Mouse (Mus musculus) embryonic facial prominence, embryonic 11.5 days (tissue): ENCODE results near the gene Ciao2b. TPM values are rescaled to one million over a fixed set of nuclear protein-coding genes. Genes with fewer than 3 reads are reported as not detected.
"Not testable (repeated sequence)": the region's sequence is repeated elsewhere in the genome, so short reads cannot be mapped to it uniquely, and the experiment has no call there.

Experiments used
- ATAC-seq: fragments of 200-750 bp; cut with Nextera tagmentation; replicated peaks from 2 replicates; pipeline ENCODE4 v1.8.0; 2017; ENCODE audit warnings: low read depth; ENCODE audit not compliant: insufficient number of reproducible peaks, low FRiP score, low TSS enrichment
- DNase-seq: peaks from one replicate; pipeline ENCODE4 v3.0.0-alpha.2; 2015; ENCODE audit warnings: low spot score
- H3K27ac ChIP-seq: fragments of 300-500 bp; sonication (generic); replicated peaks from 2 replicates; pipeline ENCODE4 v1.5.1; 2014; ENCODE audit warnings: mild to moderate bottlenecking, low read depth, low read length, control low read depth
- H3K27me3 ChIP-seq: fragments of 300-500 bp; sonication (generic); 2 replicates; pipeline ENCODE4 v1.6.1; 2014; ENCODE audit warnings: mild to moderate bottlenecking, low read length, moderate library complexity, mixed read lengths; ENCODE audit not compliant: control insufficient read depth, insufficient read depth
- H3K36me3 ChIP-seq: fragments of 300-500 bp; sonication (generic); replicated peaks from 2 replicates; pipeline ENCODE4 v1.6.1; 2014; ENCODE audit warnings: low read depth, mild to moderate bottlenecking, low read length, moderate library complexity, mixed read lengths; ENCODE audit not compliant: control insufficient read depth, insufficient read depth
- H3K4me1 ChIP-seq: fragments of 300-500 bp; sonication (generic); 2 replicates; pipeline ENCODE4 v1.6.1; 2014; ENCODE audit warnings: low read length, mixed read lengths; ENCODE audit not compliant: control insufficient read depth, insufficient read depth
- H3K4me2 ChIP-seq: fragments of 300-500 bp; sonication (generic); 2 replicates; pipeline ENCODE4 v1.6.1; 2014; ENCODE audit warnings: low read depth, mild to moderate bottlenecking, control low read depth, low read length, moderate library complexity
- H3K4me3 ChIP-seq: fragments of 300-500 bp; sonication (generic); 2 replicates; pipeline ENCODE4 v1.5.1; 2014; ENCODE audit warnings: low read depth, low read length, control low read depth
- H3K9ac ChIP-seq: fragments of 300-500 bp; sonication (generic); replicated peaks from 2 replicates; pipeline ENCODE4 v1.6.1; 2014; ENCODE audit warnings: mild to moderate bottlenecking, control low read depth, low read length
- H3K9me3 ChIP-seq: fragments of 300-500 bp; sonication (generic); replicated peaks from 2 replicates; pipeline ENCODE4 v1.6.1; 2016; ENCODE audit warnings: mild to moderate bottlenecking, low read length, inconsistent platforms, mixed read lengths; ENCODE audit not compliant: control insufficient read depth
- WGBS: fragments of 180-500 bp; shearing (Covaris S2); extraction: QIAGEN DNeasy Blood & Tissue Kit; methylation state at CpG from one replicate; pipeline ENCODE4 v1.1.7; 2014; 5-methylcytosine and 5-hydroxymethylcytosine counted together
- polyA plus RNA-seq: library from polyadenylated mRNA; unstranded; fragments of >200 nt; fragmentation: Nextera tagmentation; extraction: Ambion mirVana; gene quantifications from 2 replicates; pipeline ENCODE4 v1.2.1, GENCODE M21; 2014

Ciao2b gene
- polyA plus RNA-seq = 79.7 and 82.5 TPM in 2 replicates

GRCm38 (mm10) chr8:104641426-104642323 is at the start of gene Ciao2b:
Gene Ciao2b, minus strand, starts transcription at chr8:104641965.
- WGBS = under 1% methylated on average over 66 of the region's 66 CpGs
- peak; percentile 90 for DNase-seq
- H3K4me1 ChIP-seq = peaks cover 2% of the 10 kb centered on the region; the same call in 1 of the 2 replicates
- no peak within 1 kb of the TSS for H3K27ac ChIP-seq
- H3K9ac ChIP-seq = peak within 1 kb of the TSS; percentile 85
- ATAC-seq = peak; percentile 91
- no peaks in the 10 kb centered on the region for H3K27me3 ChIP-seq
- no peaks in the 10 kb centered on the region for H3K9me3 ChIP-seq
- H3K4me2 ChIP-seq = peak within 1 kb of the TSS; percentile 78
- H3K36me3 ChIP-seq = no peaks in the 10 kb centered on the region; the same call in 1 of the 2 replicates
- peak within 1 kb of the TSS; percentile 86 for H3K4me3 ChIP-seq

- Histone ChIP-seq H3K4me3 (no peak overlapping the region), H3K4me1 (no peaks in the 10 kb centered on the region), H3K9ac (no peak overlapping the region), H3K9me3 (no peaks in the 10 kb centered on the region), H3K27ac (no peak overlapping the region), H3K36me3 (no peaks in the 10 kb centered on the region), H3K4me2 (no peak overlapping the region), H3K27me3 (no peaks in the 10 kb centered on the region)
- ATAC-seq (no peak), DNase-seq (no peak)
- 83% methylated on average over 4 of the region's 4 CpGs for WGBS
These were observed 46.7 kb upstream of the Ciao2b start for GRCm38 (mm10) chr8:104688433-104688832.

DNA sequence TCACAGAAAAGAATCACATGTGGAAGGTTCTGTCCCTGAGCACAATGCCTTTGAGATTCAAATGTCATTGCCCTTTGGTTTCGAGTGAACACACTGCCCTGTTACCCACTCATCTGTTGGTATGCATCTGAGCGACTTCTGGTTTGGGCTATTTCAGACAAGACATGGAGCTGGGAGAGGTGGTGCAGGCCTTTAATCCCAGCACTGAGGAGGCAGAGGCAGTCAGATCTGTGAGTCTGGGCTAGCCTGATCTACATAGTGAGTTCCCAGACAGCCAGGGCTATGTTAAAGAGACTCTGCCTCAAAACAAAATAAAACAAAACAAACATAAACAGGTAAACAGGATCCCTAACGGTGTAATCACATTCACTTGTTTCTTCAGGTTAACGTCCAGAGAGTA is 13.8 kb upstream of the Ciao2b start:
- H3K9ac ChIP-seq = no peak overlapping the region
- H3K36me3 ChIP-seq = no peaks in the 10 kb centered on the region
- no peak overlapping the region for H3K4me2 ChIP-seq
- no peak overlapping the region for H3K4me3 ChIP-seq
- no peaks in the 10 kb centered on the region for H3K4me1 ChIP-seq
- H3K27me3 ChIP-seq = no peaks in the 10 kb centered on the region
- WGBS = 72% methylated on average over 4 of the region's 4 CpGs
- H3K9me3 ChIP-seq = no peaks in the 10 kb centered on the region
- no peak overlapping the region for H3K27ac ChIP-seq
- DNase-seq (no peak), ATAC-seq (no peak)

- no peaks in the 10 kb centered on the region for H3K9me3 ChIP-seq
- no peak overlapping the region for H3K4me2 ChIP-seq
- no peaks in the 10 kb centered on the region for H3K27me3 ChIP-seq
- 2% methylated on average over 3 of the region's 3 CpGs for WGBS
- H3K4me1 ChIP-seq = no peaks in the 10 kb centered on the region
- ATAC-seq (peak; percentile 79; the same call in 1 of the 2 replicates), DNase-seq (peak; percentile 95)
- no peak overlapping the region for H3K4me3 ChIP-seq
- no peak overlapping the region for H3K27ac ChIP-seq
- H3K36me3 ChIP-seq = no peaks in the 10 kb centered on the region
- no peak overlapping the region for H3K9ac ChIP-seq
These were observed 13.2 kb upstream of the Ciao2b start for GRCm38 (mm10) chr8:104654984-104655383.

GRCm38 (mm10) chr8:104644187-104644586 is 2.4 kb upstream of the Ciao2b start:
- H3K4me3 ChIP-seq, ATAC-seq, DNase-seq, H3K27ac ChIP-seq, H3K4me2 ChIP-seq, H3K4me1 ChIP-seq, H3K27me3 ChIP-seq, H3K9me3 ChIP-seq, H3K9ac ChIP-seq, H3K36me3 ChIP-seq: not testable (repeated sequence)
- 73% methylated on average over 3 of the region's 3 CpGs for WGBS

DNA sequence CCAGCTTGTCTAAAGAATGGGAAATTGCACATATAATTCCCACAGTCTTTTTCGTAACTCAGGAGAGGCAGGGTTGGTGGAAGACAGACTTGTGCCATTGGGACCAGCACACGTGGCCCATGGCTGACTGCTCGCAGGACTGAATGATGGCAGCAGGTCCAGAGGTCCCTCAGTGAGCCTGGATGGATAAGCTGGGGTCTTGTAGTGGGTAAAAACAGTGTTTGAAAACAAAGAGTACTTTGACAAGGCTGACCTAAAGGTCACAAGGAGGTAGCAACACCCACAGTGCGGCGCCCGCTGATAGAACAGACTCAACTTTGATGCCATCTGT is 524 bp upstream of the Ciao2b start:
- H3K27ac ChIP-seq = no peak overlapping the region
- no peaks in the 10 kb centered on the region for H3K9me3 ChIP-seq
- peak overlapping the region; percentile 85 for H3K9ac ChIP-seq
- H3K4me2 ChIP-seq = peak overlapping the region; percentile 78
- H3K4me1 ChIP-seq = peaks cover 2% of the 10 kb centered on the region; the same call in 1 of the 2 replicates
- H3K4me3 ChIP-seq = peak overlapping the region; percentile 86
- no peaks in the 10 kb centered on the region; the same call in 1 of the 2 replicates for H3K36me3 ChIP-seq
- DNase-seq (no peak), ATAC-seq (no peak)
- H3K27me3 ChIP-seq = no peaks in the 10 kb centered on the region
- 61% methylated on average over 6 of the region's 6 CpGs for WGBS

GRCm38 (mm10) chr8:104640831-104641370 is 864 bp downstream of the Ciao2b start:
- H3K9ac ChIP-seq = peak overlapping the region; percentile 85
- no peaks in the 10 kb centered on the region; the same call in 1 of the 2 replicates for H3K36me3 ChIP-seq
- H3K9me3 ChIP-seq = no peaks in the 10 kb centered on the region
- ATAC-seq = no peak
- H3K4me1 ChIP-seq = peaks cover 2% of the 10 kb centered on the region; the same call in 1 of the 2 replicates
- H3K4me2 ChIP-seq = peak overlapping the region; percentile 78
- H3K27ac ChIP-seq = no peak overlapping the region
- no peaks in the 10 kb centered on the region for H3K27me3 ChIP-seq
- H3K4me3 ChIP-seq = peak overlapping the region; percentile 86
- 8% methylated on average over 25 of the region's 25 CpGs for WGBS
- DNase-seq = no peak

DNA sequence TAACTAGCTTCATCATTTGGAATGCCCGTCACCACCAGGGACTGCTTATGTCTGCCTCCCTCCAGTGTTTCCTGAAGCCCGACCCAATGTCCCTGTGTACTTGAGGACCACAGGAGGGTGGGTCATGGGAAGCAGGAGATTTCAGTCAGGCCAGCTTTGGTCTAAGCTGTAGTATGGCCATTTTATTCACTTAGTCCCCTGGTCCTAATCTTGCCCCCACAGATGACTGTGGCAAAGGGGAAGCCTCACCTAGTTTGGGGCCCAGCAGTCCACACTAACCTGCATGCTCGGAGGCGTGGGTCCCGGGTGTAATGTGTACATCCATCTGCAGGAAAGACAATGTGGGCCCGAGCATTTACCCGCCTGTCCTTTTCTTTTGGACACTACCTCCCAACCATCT is 1.5 kb downstream of the Ciao2b start:
- ATAC-seq (no peak), DNase-seq (no peak)
- H3K27ac ChIP-seq = no peak overlapping the region
- WGBS = 89% methylated on average over 7 of the region's 7 CpGs
- no peaks in the 10 kb centered on the region for H3K27me3 ChIP-seq
- H3K4me3 ChIP-seq = no peak overlapping the region
- no peak overlapping the region for H3K9ac ChIP-seq
- H3K4me1 ChIP-seq = peaks cover 2% of the 10 kb centered on the region; the same call in 1 of the 2 replicates
- no peaks in the 10 kb centered on the region for H3K9me3 ChIP-seq
- no peak overlapping the region; the same call in none of the 2 replicates for H3K4me2 ChIP-seq
- no peaks in the 10 kb centered on the region; the same call in 1 of the 2 replicates for H3K36me3 ChIP-seq
